Mouse (Mus musculus) heart, adult 8-10 months (tissue): ENCODE measurements at regions not wholly inside any gene's neighbourhood (a gene's known extent, or its start where the extent isn't known, plus 50 kb on each side); places are given as distances from the start of the nearest gene placed in this dataset.

Experiments used
- DNase-seq: peaks from one replicate; pipeline ENCODE4 v3.0.0; 2022; ENCODE audit warnings: low spot score

GRCm38 (mm10) chr14:67139674-67140073 is 1130.7 kb upstream of the Gulo start:
- no peak for DNase-seq

- no peak for DNase-seq
Measured at GRCm38 (mm10) chr14:67139152-67139551, 1130.1 kb upstream of the Gulo start.

GRCm38 (mm10) chr14:67136141-67136498 is 1127.1 kb upstream of the Gulo start:
- DNase-seq, result no peak

GRCm38 (mm10) chr14:67135221-67136140 is 1126.5 kb upstream of the Gulo start:
- DNase-seq, result peak; percentile 61

- no peak for DNase-seq
Measured at GRCm38 (mm10) chr14:67133221-67133620, 1124.2 kb upstream of the Gulo start.

- no peak for DNase-seq
Measured at GRCm38 (mm10) chr14:67127118-67127517, 1118.1 kb upstream of the Gulo start.

- DNase-seq, result no peak
Measured at GRCm38 (mm10) chr14:67126254-67126653, 1117.2 kb upstream of the Gulo start.

GRCm38 (mm10) chr14:67123300-67123699 is 1114.3 kb upstream of the Gulo start:
- DNase-seq, result no peak
